Mouse (Mus musculus) kidney, adult 8-10 months (tissue): ENCODE results near the gene Cnot10.

Experiments
- DNase-seq, 2 experiments: peaks; one replicate each; pipeline ENCODE4 v3.0.0; 2022

Cnot10 gene

DNA sequence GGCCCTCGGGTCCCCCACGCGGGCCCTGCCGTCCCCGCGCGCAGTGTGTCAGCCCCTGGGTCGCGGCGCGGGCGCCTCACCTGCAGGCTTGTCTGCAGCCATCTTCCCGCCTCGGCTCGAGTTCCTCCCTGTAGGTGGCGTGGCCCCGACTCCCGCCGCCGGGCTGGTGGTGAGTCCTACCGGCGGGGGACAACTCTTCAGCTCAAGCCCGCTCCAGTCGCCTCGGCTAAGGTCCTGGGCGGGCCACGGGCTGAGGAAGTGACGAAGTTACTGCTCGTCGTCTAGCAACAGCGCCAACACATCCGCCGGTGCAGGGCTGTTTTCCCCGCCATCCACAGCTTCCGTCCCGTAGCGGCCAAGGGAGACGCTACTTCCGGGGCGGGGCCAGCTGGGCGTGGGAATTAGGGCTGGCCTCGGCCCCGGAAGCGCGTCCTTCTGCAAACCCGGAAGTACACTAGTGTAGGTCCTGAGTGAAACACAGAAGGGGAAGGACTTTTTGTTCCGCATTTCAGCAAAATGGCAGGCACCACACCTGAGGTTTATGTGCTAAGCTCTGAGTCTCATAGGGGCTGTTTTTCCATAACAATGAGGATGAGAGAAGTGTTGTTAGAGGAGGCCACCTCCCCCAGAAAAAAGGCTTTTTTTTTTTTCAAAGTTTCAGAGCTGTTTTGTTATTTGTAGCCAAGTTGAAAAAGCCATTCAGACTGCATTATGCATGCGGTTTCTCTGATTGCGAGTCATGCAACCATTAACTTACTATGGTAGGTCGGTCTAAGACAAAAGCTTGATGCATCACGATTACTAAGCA lies at the start of gene Cnot10:
TSS of gene Cnot10 (minus strand) at position 346 of the 808 bp plus-strand sequence.
- DNase-seq: peak; percentile 97 to 98

DNA sequence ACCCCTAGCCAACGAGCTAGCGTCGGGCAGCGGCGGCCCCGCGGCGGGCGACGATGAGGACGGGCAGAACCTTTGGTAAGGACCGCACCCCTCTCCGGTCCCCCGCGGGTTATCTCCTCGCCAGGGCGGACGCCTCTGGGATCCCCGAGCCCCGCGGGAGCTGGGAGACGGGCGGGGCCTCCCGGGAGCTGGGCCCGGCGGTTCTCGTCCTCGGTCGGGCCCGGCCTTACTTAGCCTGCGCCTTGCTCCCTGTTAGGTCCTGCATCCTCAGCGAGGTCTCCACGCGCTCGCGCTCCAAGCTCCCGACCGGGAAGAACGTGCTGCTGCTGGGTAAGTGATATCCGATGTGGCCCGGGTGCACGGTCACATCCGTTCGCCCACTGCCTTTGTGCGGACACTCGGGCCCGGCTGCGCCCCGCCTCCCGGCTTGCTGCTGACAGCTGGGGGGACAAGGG lies 49.0 kb upstream of the Cnot10 start:
- DNase-seq: no peak

DNA sequence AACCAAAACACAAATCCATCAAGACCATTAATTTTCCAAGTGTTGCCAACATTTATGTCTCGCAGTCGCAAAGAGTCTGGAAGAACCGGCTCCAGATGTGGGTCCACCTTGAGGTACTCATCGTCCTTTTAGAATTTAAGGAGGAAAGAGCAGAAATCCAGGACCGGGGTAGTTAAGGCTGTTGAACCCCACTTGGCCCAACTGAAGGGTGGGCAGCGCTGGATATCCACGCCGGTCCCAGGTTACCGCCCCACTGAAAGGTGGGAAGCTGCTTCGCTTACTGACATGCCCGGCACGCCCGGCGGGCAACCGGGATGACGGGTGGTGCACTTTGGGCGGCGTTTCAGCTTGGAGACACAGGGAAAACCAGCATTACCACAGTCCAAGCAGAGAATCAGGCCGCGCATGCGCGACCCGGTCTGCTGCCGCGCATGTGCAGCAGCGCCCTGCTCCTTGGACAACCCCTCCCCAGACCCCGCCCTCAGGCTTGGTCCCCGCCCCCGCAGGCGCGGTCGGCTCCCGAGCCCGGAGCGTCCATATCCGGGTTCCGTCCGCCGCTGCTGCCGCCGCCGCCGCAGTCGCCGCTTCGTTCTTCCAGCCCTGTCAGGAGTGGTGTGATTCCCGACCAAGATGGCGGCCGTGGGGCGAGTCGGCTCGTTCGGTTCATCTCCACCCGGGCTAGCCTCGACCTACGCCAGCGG lies 48.4 kb upstream of the Cnot10 start, which contains the start of gene Dync1li1:
TSS of gene Dync1li1 (plus strand) at position 539 of the 701 bp plus-strand sequence.
- peak; percentile 97 to 98 for DNase-seq

DNA sequence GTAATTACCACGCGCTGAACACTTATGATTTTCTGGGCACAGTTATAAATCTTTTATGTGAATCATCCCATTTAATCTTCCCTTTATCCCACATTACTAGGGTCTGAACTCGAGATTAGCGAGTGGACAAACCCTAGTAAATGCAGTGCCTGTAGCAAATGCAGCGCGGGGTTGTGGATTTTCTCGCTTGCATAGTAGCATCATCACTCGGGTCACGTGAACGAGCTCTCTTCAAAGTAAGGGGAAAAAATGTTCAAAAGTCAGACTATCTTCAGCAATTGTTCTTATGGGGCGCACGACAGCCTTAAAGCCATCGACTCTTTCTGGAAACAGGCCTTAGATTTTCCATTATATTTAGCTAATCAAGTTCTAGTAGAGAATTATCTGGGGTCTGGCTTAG lies 47.7 kb upstream of the Cnot10 start:
- DNase-seq: no peak

DNA sequence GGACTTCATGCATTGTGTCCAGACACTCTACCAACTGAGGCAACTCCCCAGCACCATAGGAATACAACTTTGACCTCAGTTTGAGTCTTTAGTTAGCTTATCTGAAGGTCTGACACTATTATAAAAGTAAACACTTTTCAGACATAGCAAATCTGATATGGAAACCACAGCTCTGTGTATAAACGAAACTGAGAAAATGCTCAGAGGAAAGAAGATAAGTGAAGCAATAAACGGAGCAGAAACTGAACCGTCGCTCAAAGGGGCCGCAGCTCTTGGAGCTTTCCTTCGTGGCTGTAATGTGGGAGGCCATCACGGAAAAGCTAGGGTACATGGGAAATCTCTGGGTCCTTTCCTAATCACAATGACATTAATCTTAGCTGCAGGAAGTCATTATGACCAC lies 46.3 kb upstream of the Cnot10 start:
- no peak for DNase-seq

DNA sequence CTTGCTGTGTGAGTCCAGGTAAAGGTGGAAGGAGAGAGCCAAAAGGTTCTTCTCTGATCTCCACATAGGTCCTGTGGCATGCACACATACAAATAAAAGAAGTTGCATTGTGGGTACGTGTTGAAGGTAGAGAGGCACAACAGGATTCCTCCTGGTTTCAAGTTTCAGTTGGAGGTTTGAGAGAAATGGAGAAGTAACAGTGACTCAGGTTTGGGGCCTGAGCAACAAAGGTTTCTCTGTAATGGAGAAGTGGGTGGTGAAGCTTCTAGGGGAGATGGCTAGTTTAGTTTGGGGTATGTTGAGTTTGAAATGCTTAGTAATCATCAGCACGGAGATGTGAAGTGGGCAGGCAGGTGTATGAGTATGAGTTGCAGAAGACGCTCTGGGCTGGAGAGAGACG lies 42.2 kb upstream of the Cnot10 start:
- DNase-seq: no peak

DNA sequence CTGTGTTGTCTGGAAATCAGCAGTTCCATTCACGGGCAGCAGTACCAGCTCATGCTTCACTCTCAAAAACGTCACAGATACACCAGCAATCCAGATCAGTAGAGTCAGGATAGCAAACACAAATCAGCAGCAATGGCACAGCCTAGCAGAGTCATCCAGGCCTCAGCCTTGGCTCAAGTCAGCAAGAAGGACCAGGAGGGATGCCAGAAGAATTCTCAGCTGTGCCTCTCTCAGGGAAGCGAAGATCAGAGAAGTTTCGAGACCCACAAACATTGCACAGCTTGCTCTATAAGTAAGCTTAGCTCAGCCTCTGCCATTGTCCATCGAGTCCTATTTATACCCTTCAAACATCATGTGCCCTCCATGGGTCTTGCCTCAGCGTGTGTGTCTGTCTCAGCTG lies 40.5 kb upstream of the Cnot10 start:
- no peak for DNase-seq

DNA sequence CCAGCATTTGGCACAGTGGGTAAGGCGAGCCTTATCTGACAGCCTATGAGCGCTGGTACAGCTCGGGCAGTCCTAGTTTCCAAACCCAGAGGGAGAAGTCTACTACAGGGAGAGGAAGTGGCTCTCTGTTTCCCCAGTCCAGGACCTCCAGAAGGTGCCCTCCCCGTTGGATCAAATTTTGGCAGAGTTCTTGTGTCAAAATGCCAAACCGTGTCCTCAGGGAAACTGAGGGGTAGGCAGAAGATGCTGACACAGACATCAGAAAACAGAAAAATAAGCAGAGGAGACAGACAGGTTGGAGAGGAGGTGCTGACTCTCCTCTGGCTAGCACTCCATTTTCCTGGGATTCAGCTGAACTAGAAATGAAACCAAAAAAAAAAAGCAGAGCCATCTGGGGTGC lies 40.0 kb upstream of the Cnot10 start:
- no peak for DNase-seq

DNA sequence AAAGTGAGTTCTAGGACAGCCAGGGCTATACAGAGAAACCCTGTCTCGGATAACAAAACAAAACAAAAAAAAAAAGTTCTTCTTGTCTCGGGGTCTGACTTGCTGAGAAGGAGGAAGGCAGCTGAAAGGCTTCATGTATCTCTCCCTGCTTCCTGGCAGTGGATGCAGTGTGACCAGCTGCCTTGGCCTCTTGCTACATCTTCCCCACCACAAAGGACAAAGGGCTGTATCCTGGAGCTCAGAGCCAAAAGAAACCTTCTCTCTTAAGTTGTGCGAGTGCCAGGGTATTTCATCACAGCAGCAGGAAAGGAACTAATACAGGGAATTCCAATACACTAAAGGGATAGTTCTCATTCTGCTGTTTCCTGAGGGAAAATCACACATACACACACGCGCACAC lies 38.6 kb upstream of the Cnot10 start:
- DNase-seq: no peak

DNA sequence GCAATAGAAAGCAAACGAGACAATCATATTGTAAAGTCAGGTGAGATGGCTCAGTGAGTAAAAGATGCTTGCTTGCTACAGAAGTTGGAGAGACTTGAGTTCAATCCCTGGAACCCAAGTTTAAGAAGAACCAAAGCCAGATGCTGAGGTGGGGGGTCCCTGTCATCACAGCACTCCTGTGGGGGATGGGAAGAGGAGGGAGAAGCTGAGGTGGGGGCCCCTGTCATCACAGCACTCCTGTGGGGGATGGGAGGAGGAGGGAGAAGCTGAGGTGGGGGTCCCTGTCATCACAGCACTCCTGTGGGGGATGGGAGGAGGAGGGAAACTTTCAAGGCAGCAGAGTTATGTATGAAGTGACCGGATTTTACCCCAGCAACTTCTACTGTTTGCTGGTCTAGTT lies 33.6 kb upstream of the Cnot10 start:
- no peak for DNase-seq

DNA sequence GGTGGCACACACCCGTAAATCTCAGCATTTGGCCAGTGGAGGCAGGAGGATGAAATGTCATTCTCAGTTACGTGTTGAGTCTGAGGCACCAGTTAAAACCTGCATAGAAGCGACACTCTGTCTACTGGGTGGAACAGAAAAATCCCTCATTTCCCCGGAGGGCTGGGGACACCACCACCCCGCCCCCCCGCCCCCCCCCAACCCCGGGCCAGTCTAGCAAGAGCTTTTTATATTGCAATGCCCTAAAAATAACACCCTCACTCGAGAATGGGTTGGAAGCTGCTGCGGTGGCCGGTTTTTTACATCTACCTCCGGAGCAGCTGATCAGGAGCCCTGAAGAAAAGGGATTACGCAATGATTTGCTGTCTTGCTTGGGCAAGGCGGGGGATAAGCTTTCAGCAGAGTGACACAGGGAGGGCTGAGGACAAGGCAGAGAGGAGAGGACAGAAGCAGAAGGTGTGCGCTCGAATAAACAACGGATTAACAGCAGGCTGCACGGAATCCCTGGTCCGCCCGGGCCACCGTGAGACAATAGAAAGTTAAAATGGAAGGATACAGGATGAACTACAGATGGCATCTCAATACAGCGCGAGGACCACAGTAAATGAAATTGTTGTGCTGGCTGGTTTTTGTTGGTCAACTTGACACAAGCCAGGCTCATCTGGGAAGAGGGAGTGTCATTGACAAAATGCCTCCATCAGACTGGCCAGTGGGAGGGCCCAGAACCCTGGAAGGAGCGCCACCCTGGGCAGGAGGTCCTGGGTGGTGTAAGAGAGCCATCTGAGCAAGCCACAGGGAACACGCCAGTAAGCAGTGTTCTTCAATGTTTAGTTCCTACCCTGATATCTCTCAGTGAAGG lies 32.9 kb upstream of the Cnot10 start:
- DNase-seq: no peak

DNA sequence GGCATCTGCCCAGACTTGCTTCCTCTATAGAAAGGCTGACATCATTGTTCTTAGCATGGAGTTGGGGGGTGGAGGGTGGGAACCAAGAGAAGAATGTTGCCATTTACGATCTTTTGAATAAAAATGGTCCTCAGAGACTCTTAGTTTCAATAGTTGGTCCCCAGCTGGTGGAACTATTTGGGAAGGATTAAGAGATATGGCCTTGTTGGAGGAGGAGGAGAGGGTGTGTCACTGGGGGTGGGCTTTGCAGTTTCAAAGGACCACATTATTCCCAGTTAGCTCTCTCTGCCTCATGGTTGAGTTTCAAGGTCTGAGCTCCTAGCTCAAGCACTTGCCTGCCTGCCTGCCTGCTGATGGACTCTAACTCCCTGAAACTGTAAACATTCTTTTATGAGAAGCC lies 32.0 kb upstream of the Cnot10 start:
- DNase-seq: no peak

DNA sequence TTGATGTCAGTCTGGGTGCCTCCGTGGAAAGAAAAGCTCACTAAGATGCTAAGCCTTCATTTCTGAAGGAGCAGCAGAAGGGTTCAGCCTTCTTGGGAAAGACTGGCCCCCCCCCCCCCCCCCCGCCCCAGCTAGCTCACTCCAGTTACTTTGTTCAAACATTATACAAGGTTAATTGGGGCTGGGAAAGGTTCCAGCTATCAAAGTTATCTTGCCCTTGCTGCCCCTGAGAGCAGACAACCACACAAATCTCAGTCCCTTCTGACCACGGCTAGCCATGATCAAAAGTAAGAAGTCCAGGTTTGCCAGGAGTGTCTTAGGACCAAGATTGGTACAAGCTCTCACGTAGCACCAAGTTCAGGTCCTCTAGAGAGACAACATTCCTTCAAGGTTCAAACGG lies 29.0 kb upstream of the Cnot10 start:
- peak; percentile 28 to 75 for DNase-seq

DNA sequence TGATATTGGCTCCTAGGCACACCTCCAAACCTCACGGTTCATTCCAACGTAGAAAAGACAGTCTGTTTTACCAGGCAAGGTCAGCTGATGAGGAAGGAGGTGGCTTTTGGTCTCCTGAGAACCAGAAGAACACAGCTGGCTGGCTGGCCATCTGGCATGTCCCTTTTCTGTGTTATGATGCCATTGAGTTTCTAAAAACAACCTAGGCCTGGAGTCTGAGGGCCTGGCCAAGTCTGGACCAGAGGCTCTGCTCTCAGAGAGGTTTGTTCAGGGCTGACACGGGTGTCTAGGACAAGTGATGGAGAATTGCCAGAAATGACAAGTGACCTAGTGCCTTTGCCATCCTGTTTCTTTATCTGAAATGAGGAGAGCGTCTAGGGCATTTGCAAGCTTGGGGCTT lies 28.1 kb upstream of the Cnot10 start:
- no peak for DNase-seq

DNA sequence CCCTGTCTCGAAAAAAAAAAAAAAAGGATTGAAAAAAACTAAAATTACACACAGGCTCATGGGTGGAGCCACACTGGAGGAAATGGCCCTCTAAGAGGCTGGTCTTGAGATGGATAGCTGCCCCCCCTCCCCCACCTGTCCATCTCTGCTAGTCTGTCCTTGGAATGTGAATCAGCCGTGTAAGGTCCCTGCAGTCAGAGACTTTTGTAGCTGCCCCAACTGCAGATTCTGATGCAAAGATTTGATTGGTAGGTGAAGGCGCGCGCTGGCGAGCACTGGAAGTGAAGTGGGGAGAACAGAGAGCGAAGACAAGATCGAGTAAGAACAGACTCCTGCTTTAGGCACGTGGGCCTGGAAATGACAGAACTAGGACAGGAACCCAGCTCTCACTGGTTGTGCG lies 26.9 kb upstream of the Cnot10 start:
- DNase-seq: no peak

DNA sequence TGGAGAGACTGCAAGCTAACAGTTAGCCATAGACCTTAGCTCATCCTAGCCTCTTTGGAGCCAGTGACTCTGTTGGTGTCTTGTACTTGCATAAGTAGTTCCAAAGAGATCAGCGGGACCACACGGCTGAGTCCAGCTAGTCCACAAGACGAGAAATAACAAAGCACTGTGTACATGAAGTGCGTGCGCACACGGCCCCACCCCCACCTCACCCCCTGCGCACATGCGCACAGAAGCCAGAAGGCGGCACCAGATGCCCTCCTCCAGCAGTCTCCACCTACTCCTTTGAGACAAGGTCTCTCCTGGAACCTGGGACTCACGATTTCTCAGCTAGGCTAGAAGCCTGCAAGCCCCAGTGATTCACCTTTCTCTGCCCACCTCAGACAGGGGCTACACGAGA lies 23.8 kb upstream of the Cnot10 start:
- DNase-seq: no peak

DNA sequence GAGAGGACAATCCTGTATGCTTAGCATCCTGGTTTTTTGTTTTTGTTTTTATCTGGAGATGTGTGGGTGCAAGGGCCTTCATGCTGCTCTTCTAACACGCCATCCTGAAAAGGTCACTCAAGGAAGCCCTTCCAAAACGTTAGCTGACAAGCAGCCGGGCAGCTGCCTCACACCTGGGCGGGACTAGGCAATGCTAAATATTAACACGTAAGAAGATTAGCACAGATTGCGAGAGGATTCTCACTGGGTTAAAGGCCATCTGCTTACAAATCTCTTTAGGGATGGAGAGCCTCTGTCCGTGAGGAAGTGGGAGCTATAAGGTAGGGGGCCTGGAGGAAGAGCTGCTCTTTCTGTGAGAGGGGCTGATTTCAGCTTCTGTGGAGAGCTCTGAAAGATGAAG lies 22.0 kb upstream of the Cnot10 start:
- DNase-seq: peak in 1 of 2 experiments; percentile 33

DNA sequence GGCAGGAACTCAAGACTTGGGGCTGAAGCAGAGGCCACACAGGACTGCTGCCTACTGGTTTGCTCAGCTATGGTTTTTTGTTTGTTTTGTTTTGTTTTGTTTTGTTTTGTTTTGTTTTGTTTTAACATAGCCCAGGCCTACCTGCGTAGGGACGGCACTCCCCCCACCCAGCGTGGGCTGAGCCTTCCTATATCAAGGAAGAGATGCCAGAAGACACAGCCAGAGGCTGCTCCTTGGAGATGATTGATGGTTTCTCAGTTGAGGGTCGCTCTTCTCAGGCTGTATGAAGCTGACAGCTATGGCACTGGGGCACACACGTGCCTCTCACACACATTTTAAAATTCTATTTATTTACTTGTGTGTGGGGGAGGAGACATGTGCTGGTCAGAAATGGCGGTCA lies 21.0 kb upstream of the Cnot10 start:
- DNase-seq: no peak

DNA sequence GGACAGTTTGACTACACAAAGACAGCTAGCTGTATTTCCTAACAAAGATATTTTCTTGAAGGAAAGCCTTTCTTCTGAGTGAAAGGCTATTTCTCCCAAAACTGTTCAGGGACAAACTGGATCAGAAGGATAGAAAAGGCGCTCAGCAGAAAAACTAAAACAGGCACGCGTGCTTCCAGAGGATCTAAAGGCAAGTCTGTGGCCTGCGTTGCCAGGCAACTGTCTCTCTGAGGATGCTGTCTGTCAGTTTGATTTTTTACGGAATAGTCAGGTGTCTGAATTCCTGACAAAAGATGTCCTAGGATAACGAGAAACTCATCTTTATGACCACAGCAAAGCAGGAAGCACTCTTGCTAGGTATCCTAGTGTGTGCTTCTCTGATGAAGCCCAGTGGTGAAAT lies 20.5 kb upstream of the Cnot10 start:
- DNase-seq: no peak

DNA sequence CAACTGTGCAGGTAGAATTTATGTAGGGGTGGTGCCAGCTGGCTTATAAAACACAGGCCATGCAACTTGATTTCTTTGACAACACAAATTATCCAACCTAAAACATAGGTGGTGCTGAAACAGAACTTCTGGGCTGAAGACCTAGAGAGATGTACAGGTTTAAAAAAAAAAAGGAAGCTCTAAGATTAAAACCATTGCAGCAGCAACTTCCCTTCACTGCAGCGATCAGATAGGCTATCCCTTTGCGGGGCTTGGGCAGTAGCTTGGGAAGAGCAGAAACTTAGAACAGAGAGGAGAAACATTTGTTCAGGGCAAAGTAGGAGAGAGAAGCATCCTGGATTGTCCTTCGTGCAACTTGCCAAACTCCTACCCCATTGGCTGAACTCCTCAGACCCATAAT lies 16.7 kb upstream of the Cnot10 start:
- no peak for DNase-seq

DNA sequence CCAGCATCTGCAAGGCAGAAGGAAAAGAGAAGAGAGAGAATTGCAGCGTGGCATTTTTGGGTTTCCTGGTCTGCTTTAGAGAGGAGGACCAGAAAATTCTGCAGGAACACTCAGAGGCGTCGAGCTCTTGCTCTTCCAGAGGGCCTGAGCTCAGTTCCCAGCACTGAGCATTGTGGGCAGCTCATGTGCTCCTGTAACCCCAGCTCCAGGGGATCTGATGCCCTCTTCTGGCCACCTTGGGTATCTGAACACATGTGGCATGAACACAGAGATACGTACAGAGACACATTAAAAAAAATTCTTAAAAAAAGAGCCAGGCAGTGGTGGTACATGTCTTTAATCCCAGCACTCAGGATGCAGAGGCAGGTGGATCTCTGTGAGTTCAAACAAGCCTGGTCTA lies 15.4 kb upstream of the Cnot10 start:
- DNase-seq: no peak

DNA sequence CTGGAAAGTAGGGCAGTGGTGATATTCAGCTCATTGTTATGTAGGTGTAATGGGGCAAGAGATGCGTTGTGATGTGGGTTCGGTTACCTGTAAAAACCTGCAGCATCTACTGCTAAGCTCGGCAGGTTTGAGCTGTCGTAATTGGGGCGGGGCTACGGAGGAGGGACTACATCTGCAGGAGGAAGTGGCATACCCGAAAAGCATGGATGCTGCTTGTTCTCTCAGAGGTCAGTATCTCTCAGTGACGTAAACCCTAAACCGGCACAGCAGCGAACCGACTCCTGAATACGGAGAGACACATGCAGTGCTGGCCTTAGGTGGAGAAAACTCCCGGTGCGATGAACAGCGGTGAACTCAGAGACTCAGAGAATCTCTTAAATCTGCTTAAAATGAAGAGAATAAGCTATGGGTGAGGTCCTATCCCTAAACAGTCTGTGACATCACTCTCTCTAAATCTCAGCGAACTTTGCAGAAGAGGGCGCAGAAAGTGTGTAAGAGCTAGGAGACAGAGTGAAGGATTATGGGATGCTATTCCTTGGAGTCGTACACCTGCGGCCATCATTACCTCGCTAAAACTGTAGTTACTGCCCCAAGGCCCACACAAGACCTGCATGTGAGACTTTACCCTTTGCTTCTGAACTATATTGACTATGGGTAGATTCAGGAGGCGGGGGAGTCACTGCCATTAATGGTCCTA lies 11.1 kb upstream of the Cnot10 start:
- DNase-seq: no peak

DNA sequence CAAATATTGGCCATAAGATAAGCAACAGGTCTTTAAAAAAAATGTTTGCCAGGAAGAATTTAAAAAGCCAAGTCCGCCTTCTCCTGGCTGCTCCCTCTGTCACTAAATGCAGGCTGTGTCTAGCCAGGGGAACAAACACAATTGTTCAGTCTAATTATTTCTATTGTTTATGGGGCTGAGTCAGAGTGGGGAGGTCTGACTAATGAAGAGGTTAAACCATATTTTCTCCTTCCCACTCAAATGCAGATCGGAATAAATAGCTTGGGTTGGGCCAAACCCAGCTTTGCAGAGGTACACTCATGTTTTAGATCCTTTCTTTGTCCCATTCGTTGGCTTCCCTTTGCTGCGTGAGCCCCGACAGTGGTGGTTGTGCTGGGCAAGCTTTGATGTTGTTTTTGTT lies 9.4 kb upstream of the Cnot10 start:
- DNase-seq: no peak
